Mouse (Mus musculus): ENCODE measurements around the gene Lyrm9.

DNA sequence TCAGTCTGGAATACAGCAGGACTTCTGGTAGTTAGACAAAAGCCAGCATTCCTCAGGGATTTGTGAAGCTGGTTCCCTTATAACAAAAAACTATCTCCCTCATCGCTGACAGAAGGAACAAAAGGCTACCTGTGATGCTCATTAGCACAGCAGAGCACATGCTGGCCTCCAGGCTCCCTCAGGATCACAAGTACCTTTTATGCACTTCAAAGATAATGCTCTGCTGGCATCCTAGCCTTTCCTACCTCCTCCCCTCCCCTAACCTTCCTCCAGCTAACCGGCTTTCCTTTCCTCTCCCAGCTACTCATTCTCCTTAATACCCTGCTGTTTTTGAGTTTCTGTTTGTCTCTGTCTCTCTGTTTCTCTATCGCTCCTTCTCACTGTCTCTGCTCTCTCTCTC is 31.2 kb downstream of the Lyrm9 start:
- TF ChIP-seq CTCF (IDR thresholded peaks at IDR 0.05; ENCODE audit: insufficient read depth, low read length) (no peak), POLR2A (IDR thresholded peaks at IDR 0.05; ENCODE audit: borderline replicate concordance, extremely low read depth, low read depth, low read length) (no peak)

Measured in lung, adult 2 months (tissue).